Mouse (Mus musculus): ENCODE data around the gene Majin.

Majin gene

DNA sequence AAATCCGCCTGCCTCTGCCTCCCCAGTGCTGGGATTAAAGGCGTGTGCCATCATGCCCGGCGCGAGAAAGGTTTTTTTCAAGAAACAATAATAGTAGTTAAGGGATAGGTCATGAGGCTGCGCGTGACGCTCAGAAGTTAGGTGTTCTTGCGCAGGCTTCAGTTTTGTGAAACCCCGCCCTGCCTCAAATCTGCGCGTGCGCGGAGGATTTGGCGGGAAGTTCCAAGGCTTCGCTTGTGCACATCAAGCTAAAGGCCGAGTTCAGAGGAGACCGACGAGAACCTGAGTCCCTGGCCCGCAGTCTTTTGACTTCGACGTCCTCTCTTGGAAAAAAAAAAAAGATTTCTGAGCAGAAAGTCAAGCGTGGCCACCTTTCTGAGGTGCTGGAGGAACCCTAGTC, at the start of gene Majin:
Gene Majin (plus strand): TSS at position 258 of the 400 bp plus-strand sequence.
- DNase-seq (ENCODE audit: low spot score in 2 of 2), result no peak

DNA sequence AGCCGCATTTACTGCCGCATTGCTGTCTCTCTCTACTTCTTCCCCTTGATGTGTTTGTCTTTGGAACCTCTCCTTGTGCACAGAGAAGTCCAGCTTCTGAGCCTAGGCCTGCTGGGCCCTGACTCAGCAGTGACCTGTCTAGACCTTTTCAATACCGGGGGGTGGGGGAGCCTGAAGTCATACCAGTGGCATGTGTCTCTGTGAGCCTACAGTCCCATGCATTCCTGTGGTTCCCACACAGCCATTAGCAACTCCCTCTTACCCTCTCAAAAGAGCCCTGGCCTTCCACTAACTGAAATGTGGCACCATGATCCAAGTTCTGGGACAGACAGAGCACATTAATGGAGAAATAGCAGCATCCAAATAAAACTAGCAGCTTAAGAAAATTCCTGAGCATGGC, 47.8 kb upstream of the Majin start:
- no peak for DNase-seq (ENCODE audit: low spot score in 2 of 2)

DNA sequence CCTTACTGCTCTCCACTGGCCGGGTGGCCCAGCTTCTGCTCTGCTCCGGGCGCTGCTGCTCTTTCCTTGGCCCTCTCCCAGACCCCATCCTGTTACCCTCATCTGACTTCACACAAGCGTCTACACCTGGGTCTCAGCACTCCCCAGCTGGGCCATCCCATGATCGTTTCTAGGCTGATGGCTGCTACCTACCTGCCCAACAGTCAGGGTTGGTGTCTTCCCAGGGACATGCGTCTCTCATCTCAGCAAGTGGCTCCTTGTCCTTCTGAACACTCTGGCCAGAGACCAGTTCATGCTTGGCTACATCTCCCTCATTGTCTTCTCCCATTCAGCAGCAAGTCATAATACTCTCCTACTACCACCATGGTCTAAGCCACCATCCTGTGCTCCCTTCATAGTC, 44.5 kb upstream of the Majin start:
- DNase-seq (ENCODE audit: low spot score in 2 of 2), result no peak

DNA sequence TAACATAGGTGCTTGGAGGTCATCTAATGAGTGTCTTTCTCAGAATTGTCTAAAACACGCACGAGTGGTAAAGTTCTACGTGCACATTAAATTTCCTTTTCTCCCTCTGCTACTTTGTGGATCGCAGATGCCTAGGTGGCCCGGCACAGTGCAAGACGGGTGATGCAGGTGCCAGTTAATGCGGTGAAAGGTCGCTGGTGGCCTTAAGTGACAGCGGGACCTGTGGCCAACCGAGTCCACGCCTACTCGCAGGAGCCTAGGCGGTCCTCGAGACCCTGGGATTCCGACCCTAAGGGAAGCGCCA, 43.9 kb upstream of the Majin start:
- no peak for DNase-seq (ENCODE audit: low spot score in 2 of 2)

DNA sequence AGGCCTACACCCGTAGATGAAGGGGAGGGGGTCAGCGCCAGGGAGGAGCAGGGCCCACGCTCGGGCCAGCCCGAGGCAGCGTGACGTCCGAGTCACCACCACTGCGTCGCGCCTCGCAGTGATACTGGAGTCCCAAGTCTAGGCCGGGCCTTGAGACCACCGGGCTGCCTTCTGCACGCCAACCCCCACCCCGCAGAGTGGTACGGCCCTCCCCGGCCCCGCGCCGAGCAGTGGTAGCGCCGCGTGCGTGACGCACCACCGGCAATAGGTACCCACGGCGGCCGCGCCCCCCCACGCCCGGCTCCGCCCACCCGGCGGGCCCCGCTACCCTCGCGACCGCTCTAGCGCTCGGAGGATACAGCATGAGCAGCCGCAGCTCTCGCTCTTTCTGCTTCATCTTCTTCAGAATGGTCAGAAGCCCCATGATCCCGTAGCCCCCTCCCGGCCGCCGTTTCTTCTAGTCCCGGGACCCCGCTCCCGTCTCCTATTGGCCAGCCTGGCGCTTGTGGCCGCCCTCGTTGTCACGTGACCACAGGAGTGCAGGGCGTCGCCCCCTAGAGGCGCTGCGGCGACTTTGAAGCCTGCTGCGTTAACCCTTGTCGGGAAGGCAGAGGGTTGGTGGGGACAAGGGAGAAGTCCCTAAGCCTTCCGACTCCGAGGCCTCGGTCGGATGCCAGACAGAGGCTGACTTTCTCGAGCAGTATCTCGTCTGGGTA, 43.4 kb upstream of the Majin start, which contains the start of gene Batf2:
Gene Batf2 (plus strand): TSS at position 306 of the 716 bp plus-strand sequence.
- peak; percentile 91 to 92 for DNase-seq (ENCODE audit: low spot score in 2 of 2)

DNA sequence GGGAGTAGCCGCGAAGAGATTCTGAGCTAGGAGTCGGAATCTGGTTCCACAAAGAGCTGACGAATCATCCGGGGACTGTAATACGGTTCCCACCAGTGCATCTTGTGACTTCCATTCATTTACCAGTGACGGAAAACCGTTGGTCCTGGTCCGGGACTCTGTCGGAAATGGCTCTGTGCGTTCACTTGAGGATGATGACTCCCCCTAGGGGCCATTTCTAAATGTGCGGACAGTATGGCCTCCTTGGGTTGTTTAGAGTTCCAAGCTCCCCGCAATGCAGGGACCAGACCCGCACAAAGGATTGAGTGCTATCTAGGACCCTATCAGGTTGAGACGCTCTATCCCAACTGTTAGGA, 42.8 kb upstream of the Majin start, which contains the start of gene Arl2:
Gene Arl2 (minus strand): TSS at position 155 of the 356 bp plus-strand sequence.
- DNase-seq (ENCODE audit: low spot score in 2 of 2), result peak; percentile 60 to 77

DNA sequence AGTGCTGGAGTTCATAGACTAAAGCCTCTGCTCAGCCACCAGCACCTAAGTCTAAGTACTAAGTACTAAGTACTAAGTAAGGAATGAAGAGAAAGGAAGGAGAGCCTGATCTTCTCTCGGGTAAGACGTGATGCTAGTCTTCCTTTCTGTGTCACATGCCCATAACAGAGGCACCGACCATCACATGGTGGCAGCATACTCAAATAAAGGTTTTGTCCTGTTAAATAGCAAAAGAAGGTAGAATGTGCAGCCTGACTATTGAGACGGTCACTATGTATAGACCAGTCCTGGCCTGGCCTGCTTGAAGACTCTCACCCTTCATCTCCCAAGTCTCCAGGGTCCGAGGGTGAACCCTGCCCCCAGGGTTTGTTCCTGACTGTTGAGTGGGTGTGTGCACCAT, 39.3 kb upstream of the Majin start:
- DNase-seq (ENCODE audit: low spot score in 2 of 2), result no peak

DNA sequence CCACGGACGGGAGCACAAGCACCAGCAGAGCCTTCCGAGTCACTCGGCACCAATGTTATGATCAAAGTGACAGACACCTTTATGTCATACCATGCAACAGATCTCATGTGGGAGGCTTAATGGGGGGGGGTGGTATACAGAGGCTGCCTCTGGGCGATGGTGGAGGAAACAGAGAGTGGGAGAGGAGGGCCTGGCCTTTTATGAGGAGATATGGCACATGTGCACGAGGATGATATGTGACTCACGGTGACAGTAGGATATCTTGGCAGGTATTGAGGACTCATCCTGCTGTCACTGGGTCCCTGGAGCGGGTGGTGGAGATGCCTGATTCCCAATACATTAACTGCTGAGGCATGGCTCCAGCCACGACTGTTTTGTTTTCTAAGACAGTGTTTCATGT, 29.0 kb upstream of the Majin start:
- DNase-seq (ENCODE audit: low spot score in 2 of 2), result no peak

DNA sequence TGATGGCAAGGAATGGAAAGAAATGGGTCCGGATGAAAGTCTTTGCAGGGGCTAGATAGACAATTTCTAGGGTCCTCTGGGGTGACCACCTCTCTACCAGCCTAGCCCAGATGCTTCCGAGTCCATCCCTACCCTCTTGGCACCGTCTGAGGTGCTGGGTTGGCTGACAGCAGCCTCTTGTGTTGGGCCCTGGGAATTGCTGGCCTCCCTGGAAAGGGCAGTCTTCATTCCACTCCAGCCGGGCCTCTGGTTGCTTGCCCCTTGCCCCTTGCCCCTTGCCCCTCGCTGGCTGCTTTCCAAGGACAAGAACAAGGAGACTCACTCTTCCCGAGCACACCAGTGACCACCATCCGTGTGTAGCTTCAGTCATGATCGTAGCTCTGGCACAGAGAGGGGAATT, 27.8 kb upstream of the Majin start:
- no peak for DNase-seq (ENCODE audit: low spot score in 2 of 2)

DNA sequence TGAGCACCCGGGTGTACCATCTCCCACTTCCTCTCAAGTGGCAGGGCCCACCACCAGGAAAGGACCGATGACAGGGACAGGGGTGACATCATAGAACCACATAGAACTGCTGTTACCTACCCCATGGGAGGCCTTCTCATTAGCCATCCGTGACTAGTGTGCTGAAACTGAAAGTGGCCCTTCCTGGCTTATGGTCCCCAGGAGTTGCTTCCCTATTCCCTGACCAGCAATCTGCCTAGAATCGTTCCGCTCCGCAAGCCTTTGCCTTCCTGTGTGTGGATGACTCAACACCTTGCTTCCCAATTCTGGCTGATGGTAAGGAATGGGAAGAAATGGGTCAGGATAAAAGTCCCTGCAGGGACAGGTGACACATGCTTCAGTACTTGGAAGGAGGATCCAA, 27.0 kb upstream of the Majin start:
- DNase-seq (ENCODE audit: low spot score in 2 of 2), result no peak

DNA sequence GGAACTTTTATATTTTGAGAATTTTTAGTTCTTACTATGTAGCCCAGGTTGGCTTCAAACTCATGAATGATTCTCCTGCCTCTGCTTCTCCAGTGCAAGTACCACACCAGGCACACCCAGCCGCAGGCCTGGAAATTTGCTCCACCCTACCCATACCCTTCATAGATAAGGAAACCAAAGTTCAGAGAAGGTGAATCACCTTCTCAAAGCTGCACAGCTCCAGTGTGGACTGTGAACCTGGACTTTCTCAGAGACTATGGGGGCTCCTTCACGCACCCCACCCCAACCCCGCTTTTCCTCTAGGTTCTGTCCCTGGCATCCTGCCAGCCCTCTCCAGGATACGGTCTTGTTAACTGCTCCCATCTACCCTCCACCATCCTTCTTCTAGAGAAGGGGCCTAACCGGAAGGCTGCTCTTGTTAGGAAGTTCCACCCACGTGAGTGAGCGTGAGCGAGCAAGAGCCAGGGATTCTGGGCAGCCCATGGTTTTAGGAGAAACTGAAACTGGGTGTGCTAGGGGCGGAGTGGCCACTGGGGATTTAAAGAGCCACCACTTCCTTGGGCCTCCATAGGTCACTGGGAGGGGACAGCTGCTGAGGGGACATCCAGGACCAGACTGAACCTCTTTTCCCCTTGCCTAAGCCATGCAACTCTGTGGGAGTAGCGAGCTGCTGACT, 20.2 kb upstream of the Majin start:
- DNase-seq (ENCODE audit: low spot score in 2 of 2), result peak; percentile 65 to 78

DNA sequence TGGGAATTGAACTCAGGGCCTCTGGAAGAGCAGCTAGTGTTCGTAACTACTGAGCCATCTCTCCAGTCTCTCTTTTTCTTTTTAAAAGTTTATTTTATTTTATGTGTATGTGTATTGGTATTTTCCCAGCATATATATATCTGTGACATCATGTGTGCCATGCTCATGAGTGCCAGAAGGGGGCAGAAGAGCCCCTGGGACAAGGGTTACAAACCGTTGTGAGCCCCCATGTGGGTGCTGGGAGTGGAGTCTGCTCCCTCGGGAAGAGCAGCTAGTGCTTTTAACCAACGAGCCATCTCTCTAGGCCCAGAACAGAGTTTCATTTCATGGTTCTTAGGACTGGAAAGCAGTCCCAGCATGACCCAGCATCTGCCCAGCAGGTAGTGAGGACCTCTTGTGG, 17.4 kb upstream of the Majin start:
- DNase-seq (ENCODE audit: low spot score in 2 of 2), result no peak

DNA sequence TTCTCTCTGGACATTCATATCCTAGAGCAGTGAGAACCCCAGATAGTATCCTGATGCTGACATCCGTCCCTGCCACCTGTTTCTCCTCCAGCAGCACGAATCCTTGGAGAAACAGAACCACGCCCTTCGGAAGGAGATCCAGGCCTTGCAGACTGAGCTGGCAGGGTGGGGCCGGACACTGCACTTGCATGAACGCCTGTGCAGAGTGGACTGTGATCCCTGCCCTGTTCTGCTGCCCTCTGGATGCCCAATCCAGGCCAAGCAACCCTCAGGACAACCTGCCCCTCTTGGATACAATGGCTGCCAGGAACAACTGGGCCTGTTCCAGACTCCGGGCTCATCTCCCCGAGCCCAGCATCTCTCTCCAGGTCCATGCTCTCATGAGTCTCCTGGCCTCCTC, 13.0 kb upstream of the Majin start:
- DNase-seq (ENCODE audit: low spot score in 2 of 2), result no peak

DNA sequence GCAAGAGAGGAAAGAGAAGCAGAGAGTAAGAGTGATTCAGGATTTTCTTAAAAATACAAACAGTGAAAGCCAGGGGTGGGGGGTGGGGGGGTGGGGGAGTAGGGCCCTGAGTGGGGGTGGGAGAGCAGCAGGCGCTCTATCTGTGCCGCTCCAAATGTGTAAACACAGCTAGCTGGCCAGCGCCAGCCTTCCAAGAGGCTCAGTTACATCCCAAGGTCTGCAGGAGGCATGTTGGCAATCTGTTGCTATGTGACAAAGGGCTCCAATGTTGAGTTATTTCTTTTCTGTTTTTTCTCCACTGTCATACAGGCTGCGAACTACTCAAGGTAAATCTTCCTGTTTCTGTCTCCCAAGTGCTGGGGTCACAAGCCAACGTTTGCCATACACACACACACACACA, 9.4 kb upstream of the Majin start:
- DNase-seq (ENCODE audit: low spot score in 2 of 2), result no peak

DNA sequence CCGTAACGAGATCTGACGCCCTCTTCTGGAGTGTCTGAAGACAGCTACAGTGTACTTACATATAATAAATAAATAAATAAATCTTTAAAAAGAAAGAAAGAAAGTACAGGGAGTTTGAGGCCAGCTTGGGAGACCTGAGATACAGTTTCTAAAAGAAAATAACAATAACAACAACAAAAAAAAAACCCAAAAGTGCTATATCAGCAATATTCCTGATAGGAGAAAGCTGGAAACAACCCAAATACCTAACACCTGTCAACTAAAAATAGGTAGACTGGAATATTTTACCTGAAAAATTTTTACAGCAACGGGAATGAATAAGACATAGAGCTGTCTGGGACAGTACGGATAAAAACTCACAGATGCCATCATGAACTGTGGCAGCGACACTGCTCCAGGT, 5.4 kb upstream of the Majin start:
- DNase-seq (ENCODE audit: low spot score in 2 of 2), result no peak

DNA sequence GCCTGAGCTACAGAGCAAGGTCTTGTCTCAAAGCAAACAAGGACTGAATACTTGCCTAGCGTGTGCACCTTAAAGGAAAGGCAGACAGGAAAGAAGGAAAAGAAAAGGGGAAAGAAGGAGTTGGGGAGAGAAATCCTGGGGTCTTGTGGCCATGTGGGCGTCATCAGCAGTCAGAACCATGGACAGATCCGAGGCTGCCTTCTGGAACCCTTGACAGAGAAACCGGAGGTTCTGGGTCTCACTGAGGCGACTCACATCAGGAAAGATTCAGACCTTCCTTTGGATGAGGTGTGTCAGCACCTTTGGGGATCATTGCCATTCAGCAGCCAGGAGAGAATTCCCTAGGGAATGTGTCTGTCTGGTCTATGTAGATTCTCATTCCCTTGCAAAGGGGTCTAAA, 2.6 kb upstream of the Majin start:
- no peak for DNase-seq (ENCODE audit: low spot score in 2 of 2)

DNA sequence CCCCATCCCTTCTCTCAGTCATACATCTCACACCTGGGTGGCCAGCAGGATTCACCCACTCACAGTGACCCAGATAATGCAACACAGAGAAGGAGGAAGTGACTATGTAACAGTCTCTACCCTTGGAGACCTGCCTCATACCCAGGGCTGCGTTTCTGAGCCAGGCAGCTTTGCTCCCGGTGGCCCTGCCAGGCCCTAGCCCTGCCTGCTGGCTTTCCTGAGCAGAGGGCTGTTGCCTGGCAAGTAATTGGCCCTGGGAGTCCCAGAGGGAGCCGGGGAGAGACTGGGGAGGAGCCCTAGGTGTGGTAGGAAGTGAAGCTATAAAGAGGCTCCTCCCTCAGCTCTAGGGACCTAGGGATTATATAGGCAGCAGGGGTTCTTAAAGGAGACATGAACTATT, 1.7 kb upstream of the Majin start:
- DNase-seq (ENCODE audit: low spot score in 2 of 2), result no peak

DNA sequence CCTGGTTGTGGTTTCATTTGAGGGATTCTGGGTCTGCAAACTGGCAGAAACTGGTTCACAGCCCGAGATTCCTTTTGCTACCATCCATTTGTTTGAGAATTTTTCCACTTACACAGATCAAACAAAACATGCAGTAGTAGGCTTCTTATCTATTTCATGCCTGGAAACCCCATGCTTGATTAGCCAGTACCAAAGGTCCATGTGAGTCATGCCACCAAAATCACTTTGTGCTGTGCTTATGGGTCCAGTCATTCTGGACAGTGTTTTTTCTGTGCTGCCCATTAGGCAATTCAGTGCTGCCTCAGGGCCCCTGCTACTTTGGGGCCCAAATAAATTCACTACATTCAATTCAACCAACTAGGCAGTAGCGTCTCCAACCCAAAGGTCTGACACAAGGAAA, 20.1 kb downstream of the Majin start:
- DNase-seq (ENCODE audit: low spot score in 2 of 2), result no peak

DNA sequence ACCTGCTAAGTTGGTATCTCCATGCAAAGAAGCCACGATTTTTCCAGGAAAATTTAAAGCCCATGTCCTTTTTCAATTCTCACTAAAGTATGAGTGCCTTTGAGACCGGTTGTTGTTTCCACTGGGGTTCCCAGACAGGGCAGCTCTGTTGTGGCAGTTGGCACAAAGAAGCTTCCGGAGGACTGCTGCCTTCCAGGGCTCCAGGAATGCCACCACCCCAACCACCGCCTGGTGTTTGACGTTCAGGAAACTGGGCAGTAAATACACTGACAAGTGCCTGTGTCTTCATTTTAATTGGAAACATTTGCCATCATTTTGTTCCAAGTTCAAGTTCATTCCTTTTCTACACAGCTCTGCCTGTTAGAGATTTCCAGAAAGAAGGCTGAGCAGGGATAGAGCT, 22.5 kb downstream of the Majin start:
- no peak for DNase-seq (ENCODE audit: low spot score in 2 of 2)

DNA sequence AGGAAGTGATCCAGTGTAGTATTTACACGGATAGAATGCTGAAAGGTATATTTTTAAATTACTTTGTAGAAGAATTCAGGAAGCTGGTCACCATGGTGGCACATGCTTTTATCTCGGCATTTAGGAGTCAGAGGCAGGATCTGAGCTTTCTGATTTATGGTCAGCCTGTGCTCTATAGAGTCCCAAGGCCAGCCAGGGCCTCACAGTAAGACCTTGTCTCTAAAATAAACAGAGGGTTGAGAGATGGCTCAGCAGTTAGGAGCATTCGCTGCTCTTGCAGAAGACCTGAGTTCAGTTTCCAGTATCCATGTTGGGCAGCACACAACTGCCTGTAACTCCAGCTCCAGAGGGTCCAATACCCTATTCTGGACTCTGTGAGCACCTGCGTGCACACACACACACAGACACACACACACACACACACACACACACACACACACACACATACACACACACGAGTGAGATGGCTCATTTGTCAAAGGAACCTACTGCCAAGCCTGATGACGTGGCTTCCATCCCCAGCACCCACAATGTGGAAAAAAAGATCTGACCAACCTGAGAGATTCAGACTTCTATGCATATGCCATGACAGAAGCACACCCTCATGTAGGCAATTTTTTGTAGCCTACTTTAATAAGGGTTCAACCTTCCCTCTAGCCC, 32.0 kb downstream of the Majin start:
- DNase-seq (ENCODE audit: low spot score in 2 of 2), result no peak

DNA sequence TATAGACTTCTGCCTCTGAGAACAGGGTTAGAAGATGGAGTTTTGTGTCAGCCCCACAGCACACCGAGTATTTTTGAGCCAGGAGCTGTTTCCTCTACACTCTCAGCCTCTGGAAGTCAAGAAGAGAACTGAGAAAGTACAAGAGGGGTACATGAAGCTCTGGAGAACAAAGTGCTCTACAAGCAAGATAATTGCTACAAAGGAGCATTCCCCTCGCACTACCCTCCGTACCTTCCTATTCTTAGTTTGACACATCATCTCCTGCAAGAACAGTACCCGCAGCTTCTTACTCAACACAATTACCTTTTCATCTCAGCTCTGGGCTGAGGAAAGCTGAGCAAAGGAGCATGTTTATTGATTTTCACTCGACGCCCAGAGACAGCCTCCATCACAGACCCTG, 34.4 kb downstream of the Majin start:
- no peak for DNase-seq (ENCODE audit: low spot score in 2 of 2)

DNA sequence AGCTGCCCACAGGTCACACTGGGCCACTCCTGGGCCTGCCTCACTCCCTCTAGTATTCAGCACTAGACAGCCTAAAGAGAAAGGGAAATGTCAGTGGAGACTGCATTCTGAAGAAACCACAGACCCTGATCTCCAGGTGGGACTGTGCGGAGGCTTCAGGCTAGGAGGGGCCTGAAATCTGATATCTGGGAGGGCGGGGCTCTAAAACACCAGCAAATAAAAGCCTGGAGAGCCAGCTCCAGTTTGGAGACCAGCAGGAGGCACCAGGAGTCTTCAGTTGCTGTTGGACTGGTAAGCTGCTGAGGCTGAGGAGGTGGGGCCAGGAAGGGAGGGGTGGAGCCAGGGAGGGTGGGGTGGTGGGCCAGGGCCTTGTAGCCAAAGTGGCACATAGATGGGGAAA, 41.9 kb downstream of the Majin start, which contains the start of gene Gpha2:
Gene Gpha2 (plus strand): TSS at position 246 of the 400 bp plus-strand sequence.
- no peak for DNase-seq (ENCODE audit: low spot score in 2 of 2)

DNA sequence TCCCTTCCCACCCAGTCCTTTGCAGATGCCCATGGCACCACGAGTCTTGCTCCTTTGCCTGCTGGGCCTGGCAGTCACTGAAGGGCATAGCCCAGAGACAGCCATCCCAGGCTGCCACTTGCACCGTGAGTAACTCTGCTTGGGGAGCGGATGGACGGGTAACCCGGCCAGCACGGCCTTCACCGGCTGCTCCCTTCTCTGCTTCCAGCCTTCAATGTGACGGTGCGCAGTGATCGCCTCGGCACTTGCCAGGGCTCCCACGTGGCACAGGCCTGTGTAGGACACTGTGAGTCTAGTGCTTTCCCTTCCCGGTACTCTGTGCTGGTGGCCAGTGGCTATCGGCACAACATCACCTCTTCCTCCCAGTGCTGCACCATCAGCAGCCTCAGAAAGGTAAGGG, 42.6 kb downstream of the Majin start:
- no peak for DNase-seq (ENCODE audit: low spot score in 2 of 2)
